Mouse (Mus musculus) embryonic fibroblast, embryonic 13.5 days (primary cell): ENCODE measurements at regions not wholly inside any gene's neighbourhood (a gene's known extent, or its start where the extent isn't known, plus 50 kb on each side); places are given as distances from the start of the nearest gene placed in this dataset.

ENCODE experiments used
- CTCF ChIP-seq: IDR thresholded peaks from 2 replicates; pipeline ENCODE4 v1.5.1; 2011; ENCODE audit warnings: mild to moderate bottlenecking, control low read depth, low read length, moderate library complexity, borderline replicate concordance; ENCODE audit not compliant: insufficient read depth
- POLR2A ChIP-seq: IDR thresholded peaks from 2 replicates; pipeline ENCODE4 v1.6.1; 2011; ENCODE audit warnings: low read depth, mild to moderate bottlenecking, control low read depth, low read length, moderate library complexity

DNA sequence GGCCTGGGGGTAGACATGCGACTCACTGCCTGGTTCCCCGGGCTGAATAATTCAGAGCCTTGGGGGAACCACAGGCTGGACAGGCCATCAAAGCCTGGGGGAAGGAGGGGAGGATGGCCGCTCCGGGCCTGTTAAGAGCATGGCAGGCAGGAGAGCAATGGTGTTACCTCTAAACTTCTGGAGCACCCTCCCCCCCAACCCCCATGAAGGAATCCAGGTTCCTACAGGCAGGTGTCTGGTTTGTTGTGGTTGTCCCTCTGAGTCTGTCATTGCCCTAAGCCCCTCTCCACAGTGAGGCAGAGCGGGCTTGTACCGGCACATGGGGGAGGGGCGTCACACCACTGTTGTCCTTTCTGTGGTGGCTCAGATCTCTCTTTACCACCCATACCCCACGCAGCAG lies 140.4 kb upstream of the 1600014C23Rik start:
- no peak for TF ChIP-seq POLR2A
- no peak for TF ChIP-seq CTCF
